Mouse (Mus musculus) brain, adult 2 months (tissue): Measurements from ENCODE around the gene Cd247.
A peak's percentile ranks its signal among the peaks of the same experiment; 100 is the strongest.

Experiments used
- DNase-seq: peaks from one replicate; pipeline ENCODE4 v3.0.0; 2011; ENCODE audit warnings: low read depth, low spot score

The Cd247 gene

GRCm38 (mm10) chr1:165775518-165776294 is 12.8 kb upstream of the Cd247 start:
- DNase-seq, result peak; percentile 77

GRCm38 (mm10) chr1:165779954-165780585 is 8.4 kb upstream of the Cd247 start:
- peak; percentile 60 for DNase-seq

GRCm38 (mm10) chr1:165780586-165781111 is 7.8 kb upstream of the Cd247 start:
- no peak for DNase-seq

- no peak for DNase-seq
Measured at GRCm38 (mm10) chr1:165781426-165781825, 7.1 kb upstream of the Cd247 start.

DNA sequence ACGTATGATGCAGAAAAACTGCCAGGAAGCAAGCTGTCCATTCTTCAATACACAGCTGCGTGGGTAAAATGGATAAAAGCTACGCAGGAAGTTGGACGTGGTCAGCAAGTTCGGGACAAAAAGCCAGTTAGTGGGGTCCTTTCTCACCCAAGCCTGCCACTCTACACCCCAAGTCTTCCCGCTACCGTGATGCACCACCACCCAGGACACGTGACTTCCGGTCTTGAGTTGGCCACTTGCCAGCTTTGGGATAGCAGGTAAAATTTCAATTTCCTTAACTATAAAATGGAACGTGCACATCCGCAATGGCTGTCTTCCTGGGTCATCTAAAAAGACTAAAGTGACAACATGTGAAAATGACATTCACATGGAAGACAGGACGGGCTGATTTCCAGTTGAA is 6.6 kb upstream of the Cd247 start:
- no peak for DNase-seq

- DNase-seq, result no peak
Measured at GRCm38 (mm10) chr1:165786296-165786695, 2.2 kb upstream of the Cd247 start.

DNA sequence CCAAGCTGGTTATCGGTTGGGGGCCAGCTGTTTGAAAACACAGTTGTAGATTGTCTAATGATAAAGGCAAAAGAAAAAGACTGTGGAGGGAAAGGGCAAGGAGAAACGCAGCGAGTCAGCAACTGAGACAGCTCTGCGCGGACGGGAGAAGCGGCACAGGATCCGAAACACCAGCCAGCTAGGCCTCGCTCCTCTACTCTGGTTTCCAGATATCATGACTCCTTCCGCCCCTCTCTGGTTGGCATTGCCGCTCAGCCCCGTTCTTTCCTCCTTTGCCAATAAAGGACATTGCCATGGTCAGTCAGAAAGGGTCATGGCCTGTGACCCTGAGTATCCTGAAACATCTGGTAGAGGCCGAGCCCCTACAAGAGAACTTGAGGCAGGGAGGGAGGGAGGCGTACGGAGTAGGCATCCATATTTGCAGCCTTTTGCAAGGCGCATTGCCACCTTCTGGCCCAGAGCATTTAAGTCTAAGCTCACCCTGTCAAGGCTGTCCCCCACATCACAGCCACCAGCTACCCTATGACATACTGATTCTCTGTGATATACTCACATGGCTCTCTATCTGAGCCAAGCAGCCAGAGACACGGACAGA is 682 bp downstream of the Cd247 start:
- DNase-seq, result no peak

GRCm38 (mm10) chr1:165789963-165790362 is 1.5 kb downstream of the Cd247 start:
- DNase-seq, result no peak

- no peak for DNase-seq
Measured at GRCm38 (mm10) chr1:165790461-165791210, 2.2 kb downstream of the Cd247 start.

GRCm38 (mm10) chr1:165791411-165791810 is 2.9 kb downstream of the Cd247 start:
- DNase-seq, result no peak

- no peak for DNase-seq
Measured at GRCm38 (mm10) chr1:165801709-165802310, 13.3 kb downstream of the Cd247 start.

DNA sequence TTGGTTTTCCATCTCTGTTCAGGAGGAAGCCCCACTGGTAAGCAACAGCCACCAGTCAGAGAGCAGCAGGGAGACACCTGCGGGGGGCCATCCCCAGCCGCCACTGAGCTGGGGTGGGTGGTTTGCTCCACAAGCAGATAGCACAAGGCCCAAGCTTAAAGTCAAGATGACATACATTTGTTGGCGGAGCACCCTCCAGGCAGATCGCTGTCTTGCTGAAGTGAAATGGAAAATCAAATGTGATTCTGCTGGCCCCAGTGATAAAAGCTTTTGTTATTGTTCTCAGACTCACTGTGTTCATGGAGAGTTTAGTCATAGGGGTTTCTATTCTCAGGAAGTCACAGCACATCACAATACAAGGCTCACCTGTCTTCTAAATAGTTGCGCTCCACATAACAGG is 14.6 kb downstream of the Cd247 start:
- no peak for DNase-seq

DNA sequence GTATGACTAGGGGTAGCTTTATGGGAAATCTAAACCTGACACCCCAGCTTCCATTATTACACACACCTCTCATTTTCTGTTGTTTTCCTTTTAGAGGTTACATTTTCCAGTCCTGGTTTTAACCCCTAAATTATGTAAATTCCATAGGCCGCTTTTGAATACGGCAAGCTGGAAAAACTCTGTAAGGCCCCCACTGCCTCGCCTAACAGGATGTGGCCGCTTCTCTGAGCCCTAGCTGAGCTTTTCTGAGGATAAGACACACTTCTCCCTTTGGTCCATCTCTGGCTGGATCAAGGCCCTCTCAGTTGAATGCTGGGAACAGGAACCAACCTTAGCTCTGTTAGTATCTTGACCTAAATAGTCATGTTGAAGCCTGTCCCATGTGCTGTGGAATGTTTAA is 15.7 kb downstream of the Cd247 start:
- DNase-seq, result no peak

DNA sequence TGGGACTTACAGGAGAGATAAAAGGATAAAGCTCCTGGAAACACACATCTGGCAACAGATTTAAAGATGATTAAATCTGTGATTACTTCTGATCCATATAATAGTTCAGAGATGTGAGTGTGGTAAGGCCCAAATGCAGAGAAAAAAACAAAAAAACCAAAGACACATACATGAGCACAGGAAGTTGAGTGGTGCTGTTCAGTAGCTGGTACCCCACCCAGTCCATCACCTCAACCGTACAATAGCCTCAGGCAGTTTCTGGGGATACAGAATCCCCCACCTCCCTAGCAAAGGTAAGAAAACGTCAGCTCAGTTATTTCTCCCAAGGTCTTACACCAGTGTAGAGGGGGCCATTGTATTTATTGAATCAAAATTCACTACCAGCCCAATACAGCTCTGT is 22.2 kb downstream of the Cd247 start:
- no peak for DNase-seq

- DNase-seq, result no peak
Measured at GRCm38 (mm10) chr1:165811170-165811569, 22.7 kb downstream of the Cd247 start.

- no peak for DNase-seq
Measured at GRCm38 (mm10) chr1:165812775-165813174, 24.3 kb downstream of the Cd247 start.

GRCm38 (mm10) chr1:165814116-165814515 is 25.6 kb downstream of the Cd247 start:
- DNase-seq, result no peak

- DNase-seq, result peak; percentile 12
Measured at GRCm38 (mm10) chr1:165814521-165815278, 26.2 kb downstream of the Cd247 start.

- DNase-seq, result no peak
Measured at GRCm38 (mm10) chr1:165816391-165816790, 27.9 kb downstream of the Cd247 start.

- no peak for DNase-seq
Measured at GRCm38 (mm10) chr1:165817264-165817663, 28.8 kb downstream of the Cd247 start.
